Mouse (Mus musculus) myocyte (in vitro differentiated cells): ENCODE data around the gene Eaf2. TPM values are rescaled to one million over a fixed set of nuclear protein-coding genes. Genes with fewer than 3 reads are reported as not detected.

Source experiments
- H3K27me3 ChIP-seq: one replicate; pipeline ENCODE4 v1.6.1; 2011; ENCODE audit not compliant: control insufficient read depth, insufficient read depth, insufficient read length
- H3K36me3 ChIP-seq: one replicate; pipeline ENCODE4 v1.6.1; 2011; ENCODE audit not compliant: control insufficient read depth, insufficient read depth
- H3K4me2 ChIP-seq: one replicate; pipeline ENCODE4 v1.6.1; 2011; ENCODE audit warnings: low read depth, control low read depth
- H3K4me3 ChIP-seq: one replicate; pipeline ENCODE4 v1.5.1; 2011; ENCODE audit warnings: mild to moderate bottlenecking, control low read depth, moderate library complexity
- H3K79me2 ChIP-seq: one replicate; pipeline ENCODE4 v1.6.1; 2011; ENCODE audit not compliant: control insufficient read depth, insufficient read depth
- H3ac ChIP-seq: one replicate; pipeline ENCODE4 v1.6.1; 2011; ENCODE audit not compliant: control insufficient read depth, insufficient read length
- CEBPB ChIP-seq: IDR thresholded peaks from 2 replicates; pipeline ENCODE4 v1.6.1; 2011; ENCODE audit warnings: mild to moderate bottlenecking, moderate library complexity; ENCODE audit not compliant: poor library complexity, insufficient read depth, severe bottlenecking
- E2F4 ChIP-seq: IDR thresholded peaks from one replicate; pipeline ENCODE4 v1.6.1; 2011; ENCODE audit warnings: mild to moderate bottlenecking, control low read depth, moderate library complexity; ENCODE audit not compliant: insufficient read depth
- MAX ChIP-seq: IDR thresholded peaks from one replicate; pipeline ENCODE4 v1.6.1; 2011; ENCODE audit warnings: low read depth, mild to moderate bottlenecking, control low read depth
- MYOD1 ChIP-seq, 3 experiments: IDR thresholded peaks; one replicate each; pipeline ENCODE4 v1.6.1; 2011; ENCODE audit warnings: control low read depth in 2 of 3, low read depth in 2 of 3, mild to moderate bottlenecking in 2 of 3, moderate library complexity in 1 of 3; ENCODE audit not compliant: insufficient read length in 2 of 3, control insufficient read depth in 1 of 3
- MYOG ChIP-seq, 3 experiments: IDR thresholded peaks; one replicate each; pipeline ENCODE4 v1.6.1; 2011; ENCODE audit warnings: control low read depth in 2 of 3, low read depth in 2 of 3, mild to moderate bottlenecking in 2 of 3; ENCODE audit not compliant: insufficient read length in 2 of 3, control insufficient read depth in 1 of 3, insufficient read depth in 1 of 3
- POLR2A ChIP-seq: IDR thresholded peaks from one replicate; pipeline ENCODE4 v1.6.1; 2011; ENCODE audit warnings: low read depth, mild to moderate bottlenecking, control low read depth, moderate library complexity; ENCODE audit not compliant: insufficient read length
- POLR2AphosphoS2 ChIP-seq: IDR thresholded peaks from one replicate; pipeline ENCODE4 v1.6.1; 2011; ENCODE audit warnings: low read depth, control low read depth; ENCODE audit not compliant: insufficient read length
- REST ChIP-seq: IDR thresholded peaks from one replicate; pipeline ENCODE4 v1.6.1; 2011; ENCODE audit warnings: mild to moderate bottlenecking, control low read depth, moderate library complexity; ENCODE audit not compliant: insufficient read depth, insufficient read length
- SRF ChIP-seq: IDR thresholded peaks from one replicate; pipeline ENCODE4 v1.6.1; 2011; ENCODE audit warnings: low read depth; ENCODE audit not compliant: control insufficient read depth, insufficient read length
- TCF12 ChIP-seq: IDR thresholded peaks from one replicate; pipeline ENCODE4 v1.6.1; 2011; ENCODE audit warnings: mild to moderate bottlenecking, control low read depth; ENCODE audit not compliant: poor library complexity, insufficient read depth, severe bottlenecking
- TCF3 ChIP-seq: IDR thresholded peaks from one replicate; pipeline ENCODE4 v1.6.1; 2011; ENCODE audit warnings: low read depth, control low read depth; ENCODE audit not compliant: insufficient read length
- USF1 ChIP-seq: IDR thresholded peaks from one replicate; pipeline ENCODE4 v1.6.1; 2011; ENCODE audit warnings: low read depth, mild to moderate bottlenecking, control low read depth, moderate library complexity
- polyA plus RNA-seq: library from polyadenylated mRNA; unstranded; fragments of >200 nt; fragmentation: generic; extraction: Trizol; gene quantifications from one replicate; pipeline ENCODE4 v1.2.1, GENCODE M21; 2012; ENCODE audit warnings: missing spikeins

The Eaf2 gene
- polyA plus RNA-seq, 1 experiment = 0.90 TPM

DNA sequence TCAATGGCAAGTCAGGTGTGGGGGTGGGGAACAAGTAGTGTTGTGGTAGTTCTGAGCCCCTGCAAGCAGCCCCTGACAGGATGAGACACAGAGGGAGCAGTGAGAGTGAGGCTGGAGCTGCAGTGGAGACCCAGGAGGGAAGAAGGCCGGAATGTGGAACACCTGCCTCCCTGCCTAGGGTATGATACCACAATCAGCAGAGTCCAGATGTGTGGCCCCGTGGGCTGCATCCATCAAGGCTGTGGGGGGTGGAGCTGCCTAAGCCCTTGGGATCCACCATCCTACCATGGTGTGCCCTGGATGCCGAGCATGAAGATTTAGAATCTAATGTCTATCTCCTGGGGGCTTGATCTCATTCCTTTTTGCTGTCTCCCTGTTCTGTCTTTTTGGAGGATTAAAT, 61.1 kb downstream of the Eaf2 start:
- Histone ChIP-seq H3K79me2 (no peaks in the 10 kb centered on the region), H3K4me3 (no peak overlapping the region), H3K27me3 (no peaks in the 10 kb centered on the region), H3K36me3 (no peaks in the 10 kb centered on the region), H3K4me2 (no peak overlapping the region), H3ac (no peak overlapping the region)
- TF ChIP-seq CEBPB = no peak
- no peak for TF ChIP-seq MYOG (IDR thresholded peaks at IDR 0.05; ENCODE audit: control insufficient read depth in 1 of 3, insufficient read depth in 1 of 3, insufficient read length in 2 of 3, low read depth in 2 of 3)
- TF ChIP-seq TCF3 = no peak
- no peak for TF ChIP-seq POLR2A
- no peak for TF ChIP-seq MYOD1 (IDR thresholded peaks at IDR 0.05; ENCODE audit: control insufficient read depth in 1 of 3, insufficient read length in 2 of 3, low read depth in 2 of 3)
- TF ChIP-seq POLR2AphosphoS2 = no peak
- TF ChIP-seq REST = no peak
- TF ChIP-seq E2F4 = no peak
- no peak for TF ChIP-seq MAX
- TF ChIP-seq SRF = no peak
- TF ChIP-seq USF1 = no peak
- no peak for TF ChIP-seq TCF12

DNA sequence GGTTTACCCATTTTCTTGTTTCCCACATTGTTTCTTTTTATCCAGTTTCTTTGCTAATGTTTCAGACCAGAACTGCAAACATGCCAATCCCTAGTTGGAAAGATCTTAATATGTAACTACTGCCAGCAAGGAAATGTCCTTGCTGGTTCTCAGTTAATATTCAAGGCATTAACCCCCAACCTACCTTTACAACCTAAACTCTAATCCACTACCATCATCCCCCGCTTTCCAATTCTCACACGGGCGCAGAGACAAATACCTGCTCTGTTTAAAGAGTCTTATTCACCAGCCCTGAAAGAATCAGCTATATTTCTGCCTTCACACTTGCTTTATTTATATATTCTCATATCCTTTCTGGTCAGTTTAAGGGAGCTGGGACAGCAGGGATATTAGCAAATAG, 66.2 kb downstream of the Eaf2 start:
- Histone ChIP-seq H3K36me3 (no peaks in the 10 kb centered on the region), H3K4me2 (no peak overlapping the region), H3K27me3 (no peaks in the 10 kb centered on the region), H3K79me2 (no peaks in the 10 kb centered on the region), H3ac (no peak overlapping the region), H3K4me3 (no peak overlapping the region)
- TF ChIP-seq POLR2AphosphoS2 (no peak), REST (no peak), E2F4 (no peak), MYOD1 (IDR thresholded peaks at IDR 0.05; ENCODE audit: control insufficient read depth in 1 of 3, insufficient read length in 2 of 3, low read depth in 2 of 3) (no peak), USF1 (no peak), TCF3 (no peak), POLR2A (no peak), CEBPB (no peak), SRF (no peak), TCF12 (no peak), MYOG (IDR thresholded peaks at IDR 0.05; ENCODE audit: control insufficient read depth in 1 of 3, insufficient read depth in 1 of 3, insufficient read length in 2 of 3, low read depth in 2 of 3) (no peak), MAX (no peak)

DNA sequence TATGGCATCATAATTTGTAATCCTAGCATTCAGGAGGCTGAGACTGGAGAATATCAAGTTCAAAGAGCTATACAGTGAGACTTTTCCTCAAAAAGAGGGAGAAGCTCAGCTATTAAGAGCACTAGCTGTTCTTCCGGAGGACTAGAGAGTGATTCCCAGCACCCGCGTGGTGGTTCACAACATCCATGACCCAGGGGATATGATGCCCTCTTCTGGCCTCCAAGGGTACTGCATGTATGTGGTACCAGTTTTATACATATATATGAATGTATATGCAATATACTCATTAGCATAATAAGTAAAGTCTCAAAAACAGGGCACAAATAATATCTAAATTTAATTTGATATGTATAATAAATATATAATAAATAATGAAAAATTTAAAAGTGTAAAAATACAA, 72.4 kb downstream of the Eaf2 start:
- no peak overlapping the region for H3ac ChIP-seq
- no peaks in the 10 kb centered on the region for H3K79me2 ChIP-seq
- no peak overlapping the region for H3K4me3 ChIP-seq
- no peak overlapping the region for H3K4me2 ChIP-seq
- H3K27me3 ChIP-seq = no peaks in the 10 kb centered on the region
- no peaks in the 10 kb centered on the region for H3K36me3 ChIP-seq
- no peak for TF ChIP-seq MAX
- no peak for TF ChIP-seq POLR2A
- TF ChIP-seq SRF = no peak
- no peak for TF ChIP-seq REST
- no peak for TF ChIP-seq TCF12
- no peak for TF ChIP-seq TCF3
- TF ChIP-seq MYOD1 (IDR thresholded peaks at IDR 0.05; ENCODE audit: control insufficient read depth in 1 of 3, insufficient read length in 2 of 3, low read depth in 2 of 3) = no peak
- TF ChIP-seq E2F4 = no peak
- no peak for TF ChIP-seq POLR2AphosphoS2
- no peak for TF ChIP-seq MYOG (IDR thresholded peaks at IDR 0.05; ENCODE audit: control insufficient read depth in 1 of 3, insufficient read depth in 1 of 3, insufficient read length in 2 of 3, low read depth in 2 of 3)
- no peak for TF ChIP-seq USF1

DNA sequence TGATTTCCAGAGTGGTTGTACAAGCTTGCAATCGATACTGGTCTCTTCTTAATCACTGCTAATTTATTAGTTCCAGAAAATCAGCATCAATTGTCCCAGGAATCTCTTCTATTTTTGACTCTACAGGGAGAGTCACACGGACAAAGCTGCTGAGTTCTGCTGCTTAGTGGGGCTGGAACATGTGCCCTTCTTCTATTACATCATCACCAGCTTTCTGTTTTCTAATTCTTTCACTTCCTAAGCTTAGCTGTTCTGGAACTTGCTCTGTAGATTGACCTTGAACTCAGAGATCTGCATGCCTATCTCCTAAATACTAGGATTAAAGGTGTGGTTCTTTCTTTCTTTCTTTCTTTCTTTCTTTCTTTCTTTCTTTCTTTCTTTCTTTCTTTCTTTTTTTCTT, 76.5 kb downstream of the Eaf2 start:
- no peak for TF ChIP-seq TCF12

DNA sequence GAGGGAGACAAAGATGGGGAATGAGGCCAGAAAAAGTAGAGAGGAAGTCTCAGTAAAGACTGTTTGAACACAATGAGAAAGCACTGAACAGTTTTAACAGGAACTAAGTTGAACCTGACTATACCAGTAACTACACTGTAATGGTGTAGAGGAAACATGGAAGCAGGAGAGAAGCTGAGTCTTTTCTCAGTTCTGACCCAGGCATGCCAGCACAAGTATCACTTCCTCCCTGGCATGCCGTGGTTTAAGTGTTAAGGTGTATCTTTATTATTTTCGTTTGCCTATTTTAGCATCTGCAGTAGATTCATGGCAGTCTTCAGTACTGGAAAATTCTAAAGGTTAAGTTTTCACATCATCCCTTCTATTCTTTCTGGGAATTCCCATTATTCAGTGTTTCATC, 79.8 kb downstream of the Eaf2 start:
- H3K36me3 ChIP-seq = no peaks in the 10 kb centered on the region
- no peaks in the 10 kb centered on the region for H3K27me3 ChIP-seq
- no peaks in the 10 kb centered on the region for H3K79me2 ChIP-seq
- H3K4me3 ChIP-seq = no peak overlapping the region
- no peak overlapping the region for H3ac ChIP-seq
- TF ChIP-seq MYOG (IDR thresholded peaks at IDR 0.05; ENCODE audit: control insufficient read depth in 1 of 3, insufficient read depth in 1 of 3, insufficient read length in 2 of 3, low read depth in 2 of 3) (no peak), USF1 (no peak)
- H3K4me2 ChIP-seq = no peak overlapping the region

More for the DNA sequence above, 76.5 kb downstream of the Eaf2 start:
- no peak overlapping the region for H3K4me2 ChIP-seq
- no peaks in the 10 kb centered on the region for H3K36me3 ChIP-seq
- H3K79me2 ChIP-seq = no peaks in the 10 kb centered on the region
- H3ac ChIP-seq = no peak overlapping the region
- H3K4me3 ChIP-seq = no peak overlapping the region
- no peaks in the 10 kb centered on the region for H3K27me3 ChIP-seq
